Mouse (Mus musculus): Measurements from ENCODE around the gene Scg3. TPM values are rescaled to one million over a fixed set of nuclear protein-coding genes. Genes with fewer than 3 reads are reported as not detected.

The Scg3 gene
- polyA plus RNA-seq (2015; fragmentation: Nextera tagmentation; extraction: Ambion mirVana): 0.10 and 0.15 TPM in 2 replicates

DNA sequence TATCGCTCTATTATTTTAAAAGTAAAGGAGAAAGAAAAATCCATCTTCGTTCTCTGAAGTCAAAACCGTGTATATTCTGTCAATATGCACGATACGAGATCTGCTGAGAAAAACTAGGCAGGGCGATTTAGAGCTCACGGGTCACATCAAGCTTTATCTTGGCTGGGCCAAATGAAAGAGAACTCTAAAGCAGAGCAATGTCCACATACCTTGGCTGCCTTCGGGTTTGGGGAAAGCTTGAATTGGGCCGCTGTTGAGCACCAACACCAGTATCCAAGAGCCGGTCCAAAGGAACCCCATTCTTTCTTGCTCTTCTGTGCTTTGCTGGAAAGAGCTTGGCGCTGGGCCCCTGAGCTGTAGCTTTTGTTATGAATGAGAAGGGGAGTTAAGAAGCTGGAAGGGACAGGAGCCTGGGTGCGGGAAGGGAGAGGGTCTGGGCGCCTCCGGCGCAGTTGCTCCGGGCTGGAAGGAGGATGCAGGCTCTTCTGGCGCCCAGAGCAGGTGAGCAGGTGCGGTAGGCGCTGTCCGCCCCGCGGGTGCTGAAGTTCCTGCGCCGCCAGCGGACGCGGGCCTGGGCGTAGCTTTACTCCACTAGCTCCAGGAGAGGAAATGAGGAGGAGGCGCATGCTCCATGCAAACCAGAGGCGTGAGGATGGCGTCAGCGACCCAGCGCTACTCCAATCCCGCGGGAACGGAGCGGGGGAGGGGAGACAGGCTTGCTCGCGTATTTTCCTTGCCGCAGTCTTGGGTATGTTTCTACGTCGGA lies at the start of gene Scg3:
Gene Scg3, minus strand, starts transcription at position 631 of the 766 bp plus-strand sequence.

DNA sequence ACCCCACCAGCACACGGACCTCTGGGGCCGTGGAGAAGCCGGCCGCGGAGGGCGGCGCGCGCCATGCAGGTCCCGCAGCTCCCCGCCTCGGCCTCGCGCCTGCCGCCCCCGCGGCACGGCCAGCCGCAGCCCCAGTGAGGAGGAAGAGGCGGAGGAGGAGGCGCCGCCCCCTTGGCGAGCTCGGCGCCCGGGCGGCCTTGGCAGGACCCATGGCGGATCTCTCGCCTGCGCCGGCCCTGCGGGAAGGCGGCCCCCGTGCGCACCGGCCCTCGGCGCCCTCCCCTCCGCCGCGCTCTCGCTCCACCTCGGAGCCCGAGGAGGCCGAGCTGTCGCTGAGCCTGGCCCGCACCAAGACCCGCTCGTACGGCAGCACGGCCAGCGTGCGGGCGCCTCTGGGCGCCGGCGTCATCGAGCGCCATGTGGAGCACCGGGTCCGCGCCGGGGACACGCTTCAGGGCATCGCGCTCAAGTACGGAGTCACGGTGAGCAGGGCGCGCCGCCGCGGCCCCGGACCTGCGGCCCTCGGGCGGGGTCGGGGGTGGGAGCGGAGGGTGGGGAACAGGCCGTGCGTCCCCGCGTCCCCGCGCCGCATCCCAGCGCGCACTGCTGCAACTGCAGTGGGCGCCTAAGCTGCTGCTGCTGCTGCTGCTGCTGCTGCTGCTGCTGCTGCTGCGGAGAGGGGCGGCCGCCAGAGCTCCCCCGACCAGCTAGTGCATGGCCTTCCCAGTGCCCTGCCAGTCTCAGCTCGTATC lies 58.1 kb downstream of the Scg3 start, which contains the start of gene Lysmd2:
Gene Lysmd2, plus strand, starts transcription at position 186 of the 752 bp plus-strand sequence.

DNA sequence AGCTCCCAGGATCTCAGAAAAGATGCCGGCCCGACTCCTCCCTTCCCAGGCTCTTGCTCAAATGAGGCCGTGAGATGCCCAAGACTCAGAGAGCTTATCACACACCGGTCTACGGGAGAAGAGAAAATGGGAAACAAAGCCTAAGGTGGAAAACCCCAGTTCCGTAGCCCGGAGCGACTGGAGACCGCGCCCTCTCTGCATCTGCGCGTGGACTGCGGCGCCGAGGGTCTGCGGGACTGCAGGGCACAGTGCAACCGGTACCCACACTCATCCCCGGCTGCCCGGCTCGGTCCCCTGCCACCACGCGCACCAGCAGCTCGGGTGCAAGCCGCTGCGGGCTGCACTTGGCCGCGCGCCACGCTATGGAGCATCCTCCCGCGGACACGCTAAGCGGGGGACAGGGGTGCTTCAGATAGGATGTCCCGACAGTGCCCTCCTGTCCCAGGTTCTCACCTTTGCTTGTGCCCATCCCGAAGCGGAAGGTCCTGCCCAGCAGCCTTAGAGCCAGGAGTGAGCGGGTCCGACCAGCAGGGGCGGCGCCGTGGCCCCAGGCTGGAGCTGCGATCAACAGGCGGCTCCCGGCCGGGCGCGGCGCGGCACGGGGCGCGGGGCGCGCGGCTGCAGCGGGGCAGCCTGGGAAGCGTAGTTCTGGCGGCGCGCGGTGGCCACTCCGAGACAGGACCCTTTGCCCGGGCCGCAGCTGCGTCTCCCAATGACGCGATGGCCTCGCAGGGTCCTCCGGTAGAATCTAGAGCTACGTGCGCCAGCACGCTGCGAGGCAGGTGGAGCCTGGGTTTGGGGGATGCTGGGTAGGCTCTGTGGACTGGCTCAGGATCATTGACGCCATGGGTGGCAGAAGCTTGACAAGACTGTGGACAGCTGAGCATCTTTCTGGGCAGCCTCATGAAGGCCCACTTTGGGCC lies 73.0 kb downstream of the Scg3 start, which contains the start of gene Tmod2:
Gene Tmod2, minus strand, starts transcription at position 755 of the 923 bp plus-strand sequence.

Other genes with a start within 250 kb of the Scg3 start
- gene Leo1, start 242.5 kb downstream of the Scg3 start, polyA plus RNA-seq (2015; fragmentation: Nextera tagmentation; extraction: Ambion mirVana): 17.2 and 17.7 TPM in 2 replicates
- 53.6 and 61.1 TPM in 2 replicates for gene Tmod3, start 124.4 kb downstream of the Scg3 start, polyA plus RNA-seq (2015; fragmentation: Nextera tagmentation; extraction: Ambion mirVana)
- gene Tmod2, start 72.7 kb downstream of the Scg3 start, polyA plus RNA-seq (2015; fragmentation: Nextera tagmentation; extraction: Ambion mirVana): 1.0 and 1.5 TPM in 2 replicates
- gene Lysmd2, start 58.3 kb downstream of the Scg3 start, polyA plus RNA-seq (2015; fragmentation: Nextera tagmentation; extraction: Ambion mirVana): 6.8 and 7.4 TPM in 2 replicates
- not detected in 2 replicates for gene Bmp5, start 91.3 kb upstream of the Scg3 start, polyA plus RNA-seq (2015; fragmentation: Nextera tagmentation; extraction: Ambion mirVana)

All from spleen, postnatal 0 days (tissue).